Mouse (Mus musculus) embryonic fibroblast, embryonic 13.5 days (primary cell): ENCODE data around the gene Mfap1a.

Source experiments
- CTCF ChIP-seq: IDR thresholded peaks from 2 replicates; pipeline ENCODE4 v1.5.1; 2011; ENCODE audit warnings: mild to moderate bottlenecking, control low read depth, low read length, moderate library complexity, borderline replicate concordance; ENCODE audit not compliant: insufficient read depth
- POLR2A ChIP-seq: IDR thresholded peaks from 2 replicates; pipeline ENCODE4 v1.6.1; 2011; ENCODE audit warnings: low read depth, mild to moderate bottlenecking, control low read depth, low read length, moderate library complexity

- TF ChIP-seq CTCF (no peak), POLR2A (no peak)
Measured at GRCm38 (mm10) chr2:121514211-121514610, 7.7 kb upstream of the Mfap1a start.
